Mouse (Mus musculus) liver, adult 2 months (tissue): ENCODE results near the gene En1.

Experiments used
- CTCF ChIP-seq: fragments of 200-500 bp; IDR thresholded peaks from 2 replicates; pipeline ENCODE4 v1.5.1; 2011; ENCODE audit warnings: low read depth, low read length, control low read depth
- POLR2A ChIP-seq: fragments of 200-500 bp; IDR thresholded peaks from 2 replicates; pipeline ENCODE4 v1.6.1; 2011; ENCODE audit warnings: low read length, control low read depth; ENCODE audit not compliant: insufficient read depth; ENCODE audit errors: extremely low read depth

GRCm38 (mm10) chr1:120643380-120643779 lies 41.2 kb downstream of the En1 start:
- no peak for TF ChIP-seq CTCF
- no peak for TF ChIP-seq POLR2A
